Mouse (Mus musculus): ENCODE data around the gene Cspg4.
A peak's percentile ranks its signal among the peaks of the same experiment; 100 is the strongest.
"Not testable (repeated sequence)": the region's sequence is repeated elsewhere in the genome, so short reads cannot be mapped to it uniquely, and the experiment has no call there.

Gene Cspg4

DNA sequence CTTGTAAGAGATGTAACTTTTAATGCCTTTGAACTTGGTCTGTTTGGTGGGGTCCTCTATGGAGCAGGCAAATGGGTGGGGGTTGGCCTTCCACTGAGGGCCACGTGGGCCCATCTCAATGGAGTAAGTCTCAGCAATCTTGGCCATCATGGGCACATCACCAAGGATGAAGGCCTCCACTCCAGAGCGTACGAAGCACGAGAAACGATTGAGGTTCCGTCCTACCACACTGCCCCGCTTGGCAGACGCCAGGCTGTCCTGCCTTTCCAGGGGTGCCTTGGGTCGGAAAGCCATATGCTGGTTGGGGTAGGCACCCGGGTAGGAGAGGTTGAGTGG is 61.2 kb downstream of the Cspg4 start:
- no peak for DNase-seq (ENCODE audit: extremely low spot score)

DNA sequence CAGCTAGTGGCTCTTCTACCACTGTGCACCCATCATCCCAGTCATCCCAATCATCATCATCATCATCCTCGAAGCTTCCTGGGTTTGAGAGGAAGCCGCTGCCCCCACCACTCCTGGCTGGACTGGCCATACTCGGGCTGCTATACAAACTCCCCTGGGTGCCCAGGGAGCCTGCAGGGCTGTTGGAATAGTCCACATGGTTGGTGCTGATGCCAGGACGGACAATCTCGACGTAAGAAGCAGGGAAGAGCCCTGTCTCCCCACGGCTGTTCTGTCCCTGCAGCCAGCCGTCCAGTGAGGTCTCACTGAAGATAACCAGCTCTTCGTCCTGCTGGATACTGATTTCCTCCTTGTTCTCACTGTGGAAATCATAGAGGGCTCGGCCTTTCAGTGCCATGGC is 61.6 kb downstream of the Cspg4 start:
- DNase-seq (ENCODE audit: extremely low spot score) = no peak

DNA sequence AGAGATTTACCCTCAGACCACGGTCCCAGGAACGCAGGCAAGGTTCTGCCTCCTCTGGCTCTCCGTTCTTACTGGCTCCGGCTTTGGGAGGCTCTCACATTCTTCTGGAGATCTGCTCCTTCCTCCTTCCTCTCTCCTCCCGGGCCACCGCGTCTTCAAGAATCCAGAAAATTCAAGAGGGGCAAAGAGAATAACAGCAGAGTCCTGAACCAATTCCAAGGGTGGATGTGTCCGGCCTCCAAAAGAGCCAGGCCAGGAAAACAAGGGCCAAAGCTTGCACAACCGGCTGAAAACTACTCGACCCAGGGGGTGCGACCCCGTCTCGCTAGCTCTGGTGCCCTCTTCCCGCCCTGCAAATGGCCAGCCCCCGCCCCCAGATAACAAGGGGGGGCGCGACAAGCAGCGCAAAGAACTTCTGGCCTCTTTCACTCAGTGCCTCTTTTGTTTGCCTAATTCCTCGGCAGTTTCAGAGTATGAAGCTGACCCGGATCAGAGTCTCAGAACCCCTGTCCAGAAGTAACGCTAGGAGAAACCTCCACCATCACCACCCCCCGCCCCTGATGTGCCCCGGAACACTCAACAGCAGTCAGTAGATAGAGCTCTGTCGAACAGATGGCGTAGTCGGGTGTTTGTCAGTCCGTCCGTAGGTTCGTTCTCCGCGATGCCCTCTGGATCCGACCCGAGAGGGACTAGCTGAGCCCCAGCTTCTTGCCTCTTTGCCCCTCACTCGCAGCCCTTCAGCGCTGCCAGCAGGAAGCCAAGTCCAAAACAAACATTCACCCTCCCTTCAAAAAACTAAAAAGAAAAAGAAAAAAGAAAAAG is 62.6 kb downstream of the Cspg4 start:
- peak; percentile 79 for DNase-seq (ENCODE audit: extremely low spot score)

DNA sequence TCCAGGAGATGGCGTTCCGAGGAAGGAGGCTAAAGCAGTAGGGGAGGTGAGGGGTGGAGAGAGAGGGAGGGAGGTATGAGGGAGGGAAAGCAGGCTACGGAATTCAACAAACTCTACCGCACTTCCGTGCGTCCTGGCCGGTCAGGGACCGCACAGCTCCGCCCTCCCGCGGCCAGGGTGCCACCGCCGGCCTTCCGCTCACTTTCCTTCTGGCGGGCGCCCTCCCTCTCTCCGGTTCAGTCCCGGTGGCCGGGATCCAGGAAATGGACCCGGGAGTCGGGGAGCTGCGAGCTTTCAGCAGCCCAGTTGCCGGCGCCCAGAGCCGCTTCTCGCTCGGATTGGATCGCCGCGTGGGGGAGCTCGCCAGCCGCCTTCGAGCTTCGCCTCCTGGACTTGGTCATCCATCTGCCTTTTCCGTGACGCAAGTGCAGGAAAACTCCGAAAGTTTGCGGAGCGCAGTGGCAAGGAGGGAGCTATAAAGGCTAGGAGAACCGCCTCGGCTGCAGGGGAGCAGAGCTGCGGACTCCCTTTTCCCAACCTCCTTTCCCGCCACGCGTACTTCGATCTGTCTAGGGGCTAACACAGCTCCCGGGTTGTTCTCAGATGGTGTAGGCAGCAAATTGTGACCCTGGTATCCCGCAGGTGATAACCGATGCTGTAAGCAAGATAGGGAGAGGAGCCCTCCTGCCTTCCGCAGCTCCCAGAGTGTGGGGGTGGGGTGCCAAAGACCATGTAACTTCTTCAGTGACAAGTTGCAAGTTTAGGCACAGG is 63.4 kb downstream of the Cspg4 start, which contains the start of gene Snx33:
Gene Snx33 (minus strand): TSS at position 331 of the 771 bp plus-strand sequence.
- DNase-seq (ENCODE audit: extremely low spot score) = peak; percentile 95

DNA sequence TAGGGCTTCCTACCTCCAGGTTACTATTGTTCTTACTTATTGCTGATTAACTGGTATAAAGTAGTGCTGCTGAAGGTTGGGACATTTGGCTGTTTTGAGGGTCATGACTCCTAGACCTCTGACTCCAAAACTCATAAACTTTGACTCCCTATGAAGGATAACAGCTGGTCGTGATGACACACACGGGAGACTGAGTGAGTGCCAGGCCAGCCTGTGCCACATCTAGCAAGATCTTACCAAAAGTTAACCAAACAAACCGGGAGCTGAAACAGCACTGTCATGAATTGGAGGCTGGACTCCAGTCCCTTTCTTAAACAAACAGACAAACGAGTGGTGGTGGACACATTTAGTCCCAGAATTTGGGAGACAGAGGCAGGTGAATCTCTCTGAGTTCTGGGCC is 64.7 kb downstream of the Cspg4 start:
- no peak for DNase-seq (ENCODE audit: extremely low spot score)

DNA sequence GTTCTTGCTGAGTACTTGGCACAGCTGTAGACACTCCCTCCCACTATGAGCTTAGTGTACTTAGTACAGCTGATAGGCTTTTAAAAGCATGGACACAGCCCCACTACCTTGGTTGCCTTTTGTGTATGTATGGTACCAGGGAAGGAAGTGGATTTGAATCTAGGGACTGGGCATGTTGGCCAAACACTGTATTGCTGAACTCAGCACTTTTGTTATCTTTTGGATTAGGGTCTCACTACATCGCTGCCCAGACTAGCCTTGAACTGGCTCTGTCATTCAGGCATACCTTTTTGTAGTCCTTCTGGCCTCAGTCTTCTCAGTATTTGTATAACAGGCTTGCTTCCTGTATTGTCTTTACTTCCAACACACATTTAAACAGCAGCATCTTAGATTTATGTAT is 65.7 kb downstream of the Cspg4 start:
- DNase-seq (ENCODE audit: extremely low spot score) = no peak

DNA sequence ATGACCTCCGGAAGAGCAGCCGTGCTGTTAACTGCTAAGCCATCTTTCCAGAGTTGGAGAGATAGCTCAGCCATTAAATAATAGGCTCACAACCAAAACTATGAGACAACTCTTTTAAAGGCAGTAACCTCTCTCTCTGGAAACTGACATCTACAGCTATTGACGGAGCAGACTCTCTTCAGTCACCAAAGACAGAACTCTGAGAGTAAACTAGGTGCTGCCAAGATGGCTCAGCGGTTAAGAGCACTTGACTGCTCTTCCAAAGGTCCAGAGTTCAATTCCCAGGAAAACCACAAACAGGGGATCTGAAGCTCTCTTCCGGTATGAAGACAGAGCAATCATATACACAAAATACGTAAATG is 72.0 kb downstream of the Cspg4 start:
- no peak for DNase-seq (ENCODE audit: extremely low spot score)

DNA sequence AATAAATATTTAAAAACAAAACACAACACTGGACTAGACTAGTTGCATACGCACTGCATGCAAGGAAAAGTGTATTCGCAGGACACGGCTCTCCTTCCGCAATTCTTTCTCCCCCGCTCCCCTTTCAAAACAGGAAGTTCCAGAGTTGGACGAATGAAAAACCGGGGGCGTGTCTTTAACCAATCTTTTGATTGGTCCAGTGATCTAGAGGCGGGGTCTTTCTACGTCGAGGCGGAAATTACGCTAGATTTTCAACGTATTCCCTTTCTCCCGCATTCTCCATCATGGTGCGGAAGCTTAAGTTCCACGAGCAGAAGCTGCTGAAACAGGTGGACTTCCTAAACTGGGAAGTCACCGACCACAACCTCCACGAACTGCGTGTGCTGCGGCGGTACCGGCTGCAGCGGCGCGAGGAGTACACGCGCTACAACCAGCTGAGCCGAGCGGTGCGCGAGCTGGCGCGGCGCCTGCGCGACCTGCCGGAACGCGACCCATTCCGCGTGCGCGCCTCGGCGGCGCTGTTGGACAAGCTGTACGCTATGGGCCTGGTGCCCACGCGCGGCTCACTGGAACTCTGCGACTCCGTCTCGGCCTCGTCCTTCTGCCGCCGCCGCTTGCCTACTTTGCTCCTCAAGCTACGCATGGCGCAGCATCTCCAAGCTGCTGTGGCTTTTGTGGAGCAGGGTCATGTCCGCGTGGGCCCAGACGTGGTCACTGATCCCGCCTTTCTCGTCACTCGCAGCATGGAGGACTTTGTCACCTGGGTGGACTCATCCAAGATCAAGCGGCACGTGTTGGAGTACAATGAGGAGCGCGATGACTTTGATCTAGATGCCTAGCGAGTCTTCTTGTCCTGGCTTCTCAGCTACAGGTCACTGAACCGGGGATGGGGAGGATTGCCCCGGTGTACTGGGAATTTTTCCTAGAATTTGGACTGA is 72.7 kb downstream of the Cspg4 start, which contains the start of gene Imp3:
Gene Imp3 (plus strand): TSS at position 253 of the 938 bp plus-strand sequence.
- peak; percentile 90 for DNase-seq (ENCODE audit: extremely low spot score)

DNA sequence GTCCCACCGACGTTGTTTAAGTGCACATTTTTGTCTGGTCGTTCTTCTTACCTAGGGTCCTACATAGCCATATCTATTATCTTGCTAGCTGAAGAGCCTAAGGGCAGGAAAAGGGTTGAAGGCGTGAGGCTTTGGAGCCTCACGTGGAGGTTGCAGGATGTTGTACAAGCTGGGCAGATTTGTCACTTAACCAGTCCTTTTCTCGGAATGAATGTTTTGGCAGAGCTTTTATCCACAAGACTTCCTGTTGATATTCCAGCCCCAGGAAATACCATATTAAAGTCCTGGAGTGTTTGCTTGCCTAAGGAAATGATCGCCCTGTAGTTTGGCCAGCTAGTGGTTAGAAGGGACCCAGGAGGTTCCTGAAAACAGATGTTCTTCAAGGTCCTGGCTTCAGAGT is 73.5 kb downstream of the Cspg4 start:
- DNase-seq (ENCODE audit: extremely low spot score) = no peak

DNA sequence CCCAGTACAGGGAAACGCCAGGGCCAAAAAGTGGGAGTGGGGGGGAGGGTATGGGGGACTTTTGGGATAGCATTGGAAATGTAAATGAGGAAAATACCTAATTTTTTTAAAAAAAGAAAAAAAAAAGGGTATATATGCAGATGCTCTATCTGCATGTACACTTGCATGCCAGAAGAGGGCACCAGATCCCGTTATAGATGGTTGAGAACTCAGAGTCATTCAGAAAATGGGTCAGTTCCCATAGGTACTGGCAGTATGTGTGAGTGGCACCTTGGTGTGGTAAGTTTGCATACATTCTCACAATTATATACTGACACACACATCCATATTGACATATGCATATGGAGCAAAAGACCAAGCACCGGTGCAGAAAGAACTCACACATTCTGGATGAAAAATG is 82.6 kb downstream of the Cspg4 start:
- peak; percentile 51 for DNase-seq (ENCODE audit: extremely low spot score)

DNA sequence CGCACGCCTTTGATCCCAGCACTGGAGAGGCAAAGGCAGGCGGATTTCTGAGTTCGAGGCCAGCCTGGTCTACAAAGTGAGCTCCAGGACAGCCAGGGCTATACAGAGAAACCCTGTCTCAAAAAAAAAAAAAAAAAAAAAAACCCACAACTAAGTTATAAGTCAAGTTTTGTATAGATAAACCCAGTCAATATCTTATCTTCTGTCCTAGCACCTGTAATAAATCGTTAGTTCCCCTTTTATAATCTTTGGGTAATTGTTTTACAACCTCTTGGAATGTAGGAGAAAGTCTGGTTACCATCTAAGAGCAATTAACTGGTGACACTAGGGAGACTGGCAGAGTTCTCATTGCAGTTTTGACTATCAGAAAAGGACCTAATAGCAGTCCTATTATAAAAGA is 83.9 kb downstream of the Cspg4 start:
- DNase-seq (ENCODE audit: extremely low spot score) = not testable (repeated sequence)
